Mouse (Mus musculus): Measurements from ENCODE around the gene Gm20388.

GRCm38 (mm10) chr8:120496478-120496877 lies 585.8 kb downstream of the Gm20388 start:
- TF ChIP-seq POLR2A (IDR thresholded peaks at IDR 0.05; ENCODE audit: borderline replicate concordance, control insufficient read depth, low read depth, low read length): no peak
- no peak for TF ChIP-seq CTCF (IDR thresholded peaks at IDR 0.05; ENCODE audit: control insufficient read depth, insufficient read depth, low read length)

All from bone marrow, adult 2 months (tissue).